Mouse (Mus musculus) limb, embryonic 14.5 days (tissue): Measurements from ENCODE around the gene Tedc2. TPM values are rescaled to one million over a fixed set of nuclear protein-coding genes. Genes with fewer than 3 reads are reported as not detected.

Experiments
- ATAC-seq: fragments of 200-750 bp; cut with Nextera tagmentation; 2 replicates; pipeline ENCODE4 v1.8.0; 2017; ENCODE audit warnings: low read depth, moderate number of reproducible peaks, moderate TSS enrichment; ENCODE audit not compliant: low FRiP score
- DNase-seq: peaks from one replicate; pipeline ENCODE4 v3.0.0-alpha.2; 2015; ENCODE audit warnings: low spot score
- H3K27ac ChIP-seq: fragments of 300-500 bp; sonication (generic); replicated peaks from 2 replicates; pipeline ENCODE4 v1.5.1; 2014; ENCODE audit warnings: low read depth, mild to moderate bottlenecking, low read length, moderate library complexity, mixed read lengths
- H3K27me3 ChIP-seq: fragments of 300-500 bp; sonication (generic); 2 replicates; pipeline ENCODE4 v1.6.1; 2014; ENCODE audit warnings: low read length, mixed read lengths; ENCODE audit not compliant: control insufficient read depth, insufficient read depth
- H3K36me3 ChIP-seq: fragments of 300-500 bp; sonication (generic); 2 replicates; pipeline ENCODE4 v1.6.1; 2014; ENCODE audit warnings: mild to moderate bottlenecking, low read length, moderate library complexity, mixed read lengths; ENCODE audit not compliant: control insufficient read depth, insufficient read depth
- H3K4me1 ChIP-seq: fragments of 300-500 bp; sonication (generic); 2 replicates; pipeline ENCODE4 v1.6.1; 2014; ENCODE audit warnings: antibody characterized with exemption, low read length, mixed read lengths; ENCODE audit not compliant: control insufficient read depth, insufficient read depth
- H3K4me2 ChIP-seq: fragments of 300-500 bp; sonication (generic); replicated peaks from 2 replicates; pipeline ENCODE4 v1.6.1; 2014; ENCODE audit warnings: low read depth, mild to moderate bottlenecking, low read length, moderate library complexity; ENCODE audit not compliant: severe bottlenecking
- H3K4me3 ChIP-seq: fragments of 300-500 bp; sonication (generic); replicated peaks from 2 replicates; pipeline ENCODE4 v1.5.1; 2014; ENCODE audit warnings: low read length
- H3K9ac ChIP-seq: fragments of 300-500 bp; sonication (generic); 2 replicates; pipeline ENCODE4 v1.6.1; 2014; ENCODE audit warnings: mild to moderate bottlenecking, low read depth, low read length, moderate library complexity; ENCODE audit not compliant: severe bottlenecking
- H3K9me3 ChIP-seq: fragments of 300-500 bp; sonication (generic); 2 replicates; pipeline ENCODE4 v1.6.1; 2016; ENCODE audit warnings: low read length; ENCODE audit not compliant: control insufficient read depth
- POLR2A ChIP-seq: fragments of 200-500 bp; IDR thresholded peaks from 2 replicates; pipeline ENCODE4 v1.8.0; 2012; ENCODE audit warnings: inconsistent platforms, mild to moderate bottlenecking, moderate library complexity, borderline replicate concordance; ENCODE audit not compliant: insufficient read depth, insufficient read length; ENCODE audit errors: extremely low read depth
- WGBS: fragments of 180-500 bp; shearing (Covaris S2); extraction: QIAGEN DNeasy Blood & Tissue Kit; methylation state at CpG from one replicate; pipeline ENCODE4 v1.1.7; 2014; 5-methylcytosine and 5-hydroxymethylcytosine counted together
- polyA plus RNA-seq, 2 experiments: library from polyadenylated mRNA; depleted of rRNA in 1 of 2; stranded (reverse) in 1 of 2; unstranded in 1 of 2; fragments of >200 nt; fragmentation: Nextera tagmentation in 1 of 2; extraction: Ambion mirVana in 1 of 2; gene quantifications; 2 replicates each; pipeline versions ENCODE4 v1.2.1 to v1.2.3; 2012 to 2014

Gene Tedc2
- polyA plus RNA-seq, 2 experiments = 10.2 to 35.4 TPM

DNA sequence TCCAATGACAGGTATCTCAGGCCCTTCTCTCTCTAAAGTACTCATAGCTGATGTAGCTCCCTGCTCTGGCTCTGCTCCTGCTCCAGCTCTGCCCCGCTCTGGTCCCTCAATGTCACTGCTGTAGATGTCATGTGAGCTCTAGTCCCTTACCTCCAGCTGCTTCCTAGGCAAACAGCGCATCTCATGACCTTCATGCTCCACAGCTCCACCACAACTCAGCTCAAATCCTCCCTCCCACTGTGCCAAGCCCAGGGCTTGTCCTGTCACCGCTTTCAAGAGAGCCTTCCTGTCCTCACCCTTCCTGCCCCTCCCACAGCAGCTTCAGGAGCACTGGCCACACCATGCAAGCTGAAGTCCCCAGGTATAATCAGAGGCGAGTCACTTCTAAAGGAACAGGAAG is 20.9 kb downstream of the Tedc2 start:
- TF ChIP-seq POLR2A = no peak
- Histone ChIP-seq H3K4me1 (peaks cover 21% of the 10 kb centered on the region), H3K27ac (no peak overlapping the region), H3K36me3 (no peaks in the 10 kb centered on the region), H3K4me3 (no peak overlapping the region), H3K9me3 (no peaks in the 10 kb centered on the region), H3K4me2 (no peak overlapping the region), H3K27me3 (no peaks in the 10 kb centered on the region), H3K9ac (no peak overlapping the region)
- WGBS = 68% methylated on average over 4 of the region's 4 CpGs
- ATAC-seq = no peak
- DNase-seq = no peak

DNA sequence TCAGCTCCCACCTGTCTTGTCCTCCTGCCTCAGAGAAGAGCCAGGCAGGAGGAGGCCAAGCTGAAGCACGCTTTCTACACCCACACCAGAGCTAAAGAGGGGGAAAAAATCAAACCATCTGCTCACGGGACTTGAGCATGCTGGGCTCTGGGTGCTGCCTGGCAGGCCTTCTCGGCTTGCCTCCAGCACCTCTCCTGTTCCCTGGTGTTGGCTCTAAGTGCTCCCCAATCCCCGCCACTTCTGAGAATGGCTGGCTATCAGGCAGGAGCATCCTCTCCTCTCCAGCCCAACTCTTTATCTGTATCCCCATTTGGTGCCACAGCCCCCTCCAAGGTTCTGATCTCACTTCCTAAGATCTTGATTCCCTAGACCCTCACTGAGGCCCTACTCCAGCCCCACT is 21.4 kb downstream of the Tedc2 start:
- no peak for TF ChIP-seq POLR2A
- no peak overlapping the region for H3K27ac ChIP-seq
- 76% methylated on average over 4 of the region's 4 CpGs for WGBS
- no peaks in the 10 kb centered on the region for H3K9me3 ChIP-seq
- no peaks in the 10 kb centered on the region for H3K36me3 ChIP-seq
- H3K4me2 ChIP-seq = no peak overlapping the region
- no peak overlapping the region for H3K4me3 ChIP-seq
- H3K9ac ChIP-seq = no peak overlapping the region
- no peaks in the 10 kb centered on the region for H3K27me3 ChIP-seq
- ATAC-seq (no peak), DNase-seq (no peak)
- H3K4me1 ChIP-seq = peaks cover 16% of the 10 kb centered on the region

DNA sequence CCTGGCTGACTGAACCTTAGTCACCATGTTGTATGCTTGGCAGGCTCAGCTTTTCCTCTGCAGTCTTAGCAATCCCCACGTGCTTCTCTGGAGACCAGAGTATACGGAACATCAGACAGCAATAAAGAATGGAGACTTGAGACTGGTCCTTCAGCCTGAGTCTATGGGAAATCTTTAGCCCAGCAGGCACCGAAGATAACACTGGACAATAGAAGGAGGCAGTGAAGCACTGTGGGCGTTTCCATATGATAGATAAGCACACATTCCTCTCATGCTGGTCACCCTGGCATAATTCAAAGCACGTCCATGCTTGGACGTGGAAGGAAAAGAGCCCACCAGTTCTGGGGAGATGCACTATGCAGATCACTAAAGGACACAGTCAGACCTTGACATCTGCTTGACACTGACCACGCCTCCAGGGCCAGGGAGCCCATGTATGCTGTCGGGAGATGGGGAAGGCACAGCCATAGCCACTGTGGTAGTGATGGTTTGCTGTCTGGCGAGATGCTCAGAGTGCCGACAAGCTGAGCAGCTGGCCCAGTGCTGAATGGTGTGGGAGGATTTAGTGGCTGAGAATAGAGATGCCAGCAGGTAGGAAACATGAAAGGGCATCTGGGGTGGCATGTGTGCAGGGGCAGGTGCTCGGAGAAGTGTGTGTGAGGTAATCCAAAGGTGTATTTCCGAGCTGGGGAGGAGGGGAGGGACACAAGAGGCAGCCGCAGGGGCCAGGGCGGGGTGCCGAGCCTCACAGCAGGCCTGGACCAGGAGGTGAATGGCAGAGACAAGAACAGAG is 23.4 kb downstream of the Tedc2 start:
- no peak for TF ChIP-seq POLR2A
- H3K27ac ChIP-seq = no peak overlapping the region
- no peak overlapping the region for H3K9ac ChIP-seq
- ATAC-seq = no peak
- H3K36me3 ChIP-seq = no peaks in the 10 kb centered on the region
- no peak overlapping the region for H3K4me3 ChIP-seq
- no peak overlapping the region for H3K4me2 ChIP-seq
- H3K9me3 ChIP-seq = no peaks in the 10 kb centered on the region
- H3K4me1 ChIP-seq = no peaks in the 10 kb centered on the region
- DNase-seq = no peak
- H3K27me3 ChIP-seq = no peaks in the 10 kb centered on the region
- 71% methylated on average over 15 of the region's 15 CpGs for WGBS

DNA sequence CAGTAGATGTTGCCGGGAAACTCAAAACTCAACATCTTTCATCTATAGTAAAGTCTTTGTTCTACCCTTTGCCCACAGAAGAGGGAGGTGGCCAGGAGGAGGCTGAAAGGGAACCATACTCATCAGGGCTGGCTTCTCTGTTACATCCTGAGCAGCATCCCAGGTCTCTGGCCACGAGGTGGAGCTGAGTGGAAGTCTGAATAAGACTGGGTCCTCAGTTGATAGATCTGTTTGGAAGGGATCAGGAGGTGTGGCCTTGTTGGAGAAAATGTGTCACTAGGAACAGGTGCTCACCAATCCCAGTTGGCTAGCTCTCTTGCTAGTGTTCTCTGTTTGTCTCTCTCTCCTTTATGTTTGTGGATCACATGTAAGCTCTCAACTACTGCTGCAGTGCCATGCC is 25.3 kb downstream of the Tedc2 start:
- H3K4me3 ChIP-seq = no peak overlapping the region
- H3K4me2 ChIP-seq = no peak overlapping the region
- no peaks in the 10 kb centered on the region for H3K9me3 ChIP-seq
- H3K4me1 ChIP-seq = no peaks in the 10 kb centered on the region
- H3K36me3 ChIP-seq = no peaks in the 10 kb centered on the region
- H3K27me3 ChIP-seq = no peaks in the 10 kb centered on the region
- ATAC-seq = no peak
- no peak for TF ChIP-seq POLR2A
- H3K9ac ChIP-seq = no peak overlapping the region
- DNase-seq = no peak
- H3K27ac ChIP-seq = no peak overlapping the region
- WGBS = 71% methylated on average over 2 of the region's 2 CpGs

DNA sequence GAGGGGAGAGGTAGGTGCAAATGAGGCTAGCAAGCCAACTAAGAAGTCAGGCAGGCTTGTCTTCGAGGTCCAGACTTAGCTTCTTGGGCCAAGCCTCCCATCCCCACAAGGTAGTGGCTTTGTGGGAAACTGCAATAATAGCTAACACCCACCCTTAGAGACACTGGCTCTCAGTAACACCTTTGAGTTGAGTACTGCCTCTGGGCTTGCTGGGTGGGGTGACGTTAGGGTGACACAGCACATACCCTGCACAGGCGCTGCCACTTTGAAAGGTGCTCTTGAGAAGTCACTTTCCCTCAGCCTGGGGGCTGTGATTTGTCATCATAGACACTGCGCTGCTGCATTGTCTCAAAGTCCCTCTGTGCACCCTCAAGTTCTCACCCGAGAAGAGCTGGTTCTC is 26.9 kb downstream of the Tedc2 start:
- 0 out of 2 replicates have a peak, but pooled peaks cover 3% of the 10 kb centered on the region for H3K36me3 ChIP-seq
- H3K9me3 ChIP-seq = no peaks in the 10 kb centered on the region
- H3K27me3 ChIP-seq = no peaks in the 10 kb centered on the region
- H3K4me2 ChIP-seq = no peak overlapping the region
- no peak for TF ChIP-seq POLR2A
- H3K27ac ChIP-seq = no peak overlapping the region
- WGBS = 65% methylated on average over 5 of the region's 5 CpGs
- no peaks in the 10 kb centered on the region for H3K4me1 ChIP-seq
- no peak for DNase-seq
- no peak overlapping the region for H3K9ac ChIP-seq
- ATAC-seq = no peak
- H3K4me3 ChIP-seq = no peak overlapping the region

DNA sequence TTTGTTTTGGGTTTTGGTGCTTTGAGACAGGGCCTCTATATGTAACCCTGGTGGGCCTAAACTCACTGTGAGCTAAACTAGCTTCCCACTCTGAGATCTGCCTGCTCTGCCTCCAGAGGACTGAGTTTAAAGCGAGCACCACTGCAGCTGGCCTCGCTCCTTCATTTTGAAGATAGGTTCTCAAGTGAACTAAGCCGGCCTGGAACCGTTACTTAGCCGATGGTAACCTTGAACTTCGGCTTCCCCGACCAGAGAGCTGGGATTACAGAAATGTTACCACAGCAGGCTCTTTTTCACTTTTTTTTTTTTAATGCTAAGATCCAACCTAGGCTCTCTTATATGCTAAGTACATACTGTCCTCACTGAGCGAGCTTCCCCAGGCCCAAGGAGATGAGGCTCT is 27.4 kb downstream of the Tedc2 start:
- H3K27me3 ChIP-seq = no peaks in the 10 kb centered on the region
- no peaks in the 10 kb centered on the region for H3K4me1 ChIP-seq
- no peaks in the 10 kb centered on the region for H3K9me3 ChIP-seq
- no peak for DNase-seq
- WGBS = 79% methylated on average over 8 of the region's 8 CpGs
- H3K9ac ChIP-seq = no peak overlapping the region
- no peak overlapping the region for H3K4me3 ChIP-seq
- H3K4me2 ChIP-seq = no peak overlapping the region
- ATAC-seq = no peak
- no peak for TF ChIP-seq POLR2A
- H3K36me3 ChIP-seq = 0 out of 2 replicates have a peak, but pooled peaks cover 5% of the 10 kb centered on the region
- H3K27ac ChIP-seq = no peak overlapping the region
